Mouse (Mus musculus) hindbrain, embryonic 11.5 days (tissue): Measurements from ENCODE around the gene Bin2. TPM values are rescaled to one million over a fixed set of nuclear protein-coding genes. Genes with fewer than 3 reads are reported as not detected.

Source experiments
- ATAC-seq: fragments of 200-750 bp; cut with Nextera tagmentation; 2 replicates; pipeline ENCODE4 v1.8.0; 2017; ENCODE audit warnings: mild to moderate bottlenecking, moderate TSS enrichment, moderate library complexity; ENCODE audit not compliant: low FRiP score
- DNase-seq: peaks from one replicate; pipeline ENCODE4 v3.0.0-alpha.2; 2015; ENCODE audit warnings: low spot score
- H3K27ac ChIP-seq: fragments of 300-500 bp; sonication (generic); 2 replicates; pipeline ENCODE4 v1.5.1; 2014; ENCODE audit warnings: mild to moderate bottlenecking, low read depth, low read length
- H3K27me3 ChIP-seq: fragments of 300-500 bp; sonication (generic); 2 replicates; pipeline ENCODE4 v1.6.1; 2014; ENCODE audit warnings: mild to moderate bottlenecking, low read length, moderate library complexity, mixed read lengths; ENCODE audit not compliant: control insufficient read depth, insufficient read depth
- H3K36me3 ChIP-seq: fragments of 300-500 bp; sonication (generic); 2 replicates; pipeline ENCODE4 v1.6.1; 2014; ENCODE audit warnings: mild to moderate bottlenecking, low read length, moderate library complexity, mixed read lengths; ENCODE audit not compliant: control insufficient read depth, insufficient read depth
- H3K4me1 ChIP-seq: fragments of 300-500 bp; sonication (generic); replicated peaks from 2 replicates; pipeline ENCODE4 v1.6.1; 2014; ENCODE audit warnings: low read length, mixed read lengths; ENCODE audit not compliant: control insufficient read depth, insufficient read depth
- H3K4me2 ChIP-seq: fragments of 300-500 bp; sonication (generic); replicated peaks from 2 replicates; pipeline ENCODE4 v1.6.1; 2014; ENCODE audit warnings: mild to moderate bottlenecking, low read depth, low read length
- H3K4me3 ChIP-seq: fragments of 300-500 bp; sonication (generic); 2 replicates; pipeline ENCODE4 v1.5.1; 2014; ENCODE audit warnings: low read depth, low read length
- H3K9ac ChIP-seq: fragments of 300-500 bp; sonication (generic); 2 replicates; pipeline ENCODE4 v1.6.1; 2014; ENCODE audit warnings: low read depth, low read length
- H3K9me3 ChIP-seq: fragments of 300-500 bp; sonication (generic); 2 replicates; pipeline ENCODE4 v1.6.1; 2016; ENCODE audit warnings: low read length; ENCODE audit not compliant: control insufficient read depth
- WGBS: fragments of 180-500 bp; shearing (Covaris S2); extraction: QIAGEN DNeasy Blood & Tissue Kit; methylation state at CpG from one replicate; pipeline ENCODE4 v1.1.7; 2014; 5-methylcytosine and 5-hydroxymethylcytosine counted together
- polyA plus RNA-seq: library from polyadenylated mRNA; unstranded; fragments of >200 nt; fragmentation: Nextera tagmentation; extraction: Ambion mirVana; gene quantifications from 2 replicates; pipeline ENCODE4 v1.2.1, GENCODE M21; 2014

Bin2 gene
- polyA plus RNA-seq, 1 experiment from 2014 or later = 5.5 TPM

DNA sequence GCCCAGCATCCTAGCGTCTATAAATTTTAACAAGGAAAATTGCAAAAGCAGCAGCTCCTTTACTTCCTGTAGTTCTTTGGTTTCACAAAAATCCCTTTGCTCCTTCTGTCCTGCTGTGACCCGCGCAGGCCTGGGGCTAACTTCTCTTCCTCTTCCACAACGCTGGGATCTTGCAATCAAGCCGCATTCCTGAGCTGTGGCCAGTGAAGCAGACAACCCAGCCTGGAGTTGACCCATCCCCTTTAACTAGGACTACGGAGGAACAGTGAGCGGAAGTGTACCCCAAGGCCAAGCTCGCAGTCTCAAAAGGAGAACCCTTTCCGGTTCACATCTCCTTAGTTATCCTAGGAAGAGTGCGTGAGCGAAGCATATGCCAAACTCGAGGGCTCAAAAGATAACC, 9.2 kb upstream of the Bin2 start:
- no peaks in the 10 kb centered on the region for H3K36me3 ChIP-seq
- H3K9ac ChIP-seq = no peak overlapping the region
- no peak overlapping the region for H3K4me2 ChIP-seq
- no peak for DNase-seq
- H3K4me3 ChIP-seq = no peak overlapping the region
- no peaks in the 10 kb centered on the region for H3K27me3 ChIP-seq
- no peaks in the 10 kb centered on the region for H3K9me3 ChIP-seq
- H3K27ac ChIP-seq = no peak overlapping the region
- no peaks in the 10 kb centered on the region; the same call in 1 of the 2 replicates for H3K4me1 ChIP-seq
- ATAC-seq = no peak
- WGBS = 85% methylated on average over 12 of the region's 12 CpGs

DNA sequence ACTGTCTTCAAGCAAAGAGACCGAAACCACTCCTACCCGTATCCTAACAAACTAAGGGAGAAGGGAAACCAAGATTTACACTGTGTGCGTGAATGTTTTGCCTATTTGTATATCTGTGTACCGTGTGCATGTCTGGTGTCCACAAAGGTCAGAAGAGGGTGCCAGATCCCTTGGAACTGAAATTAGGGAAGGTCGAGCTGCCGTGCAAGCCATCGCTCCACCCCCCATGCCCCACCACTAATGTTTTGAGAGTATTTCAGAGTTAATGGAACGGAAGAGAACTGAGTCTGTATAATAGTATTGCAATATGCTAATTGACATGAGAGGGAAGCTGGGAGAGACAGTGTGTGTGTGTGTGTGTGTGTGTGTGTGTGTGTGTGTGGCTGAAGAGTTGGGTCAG, 8.3 kb upstream of the Bin2 start:
- Histone ChIP-seq H3K4me3 (no peak overlapping the region), H3K9me3 (no peaks in the 10 kb centered on the region), H3K4me1 (no peaks in the 10 kb centered on the region; the same call in 1 of the 2 replicates), H3K4me2 (no peak overlapping the region), H3K36me3 (no peaks in the 10 kb centered on the region), H3K27ac (no peak overlapping the region), H3K27me3 (no peaks in the 10 kb centered on the region), H3K9ac (no peak overlapping the region)
- ATAC-seq (no peak), DNase-seq (no peak)
- 84% methylated on average over 8 of the region's 8 CpGs for WGBS

DNA sequence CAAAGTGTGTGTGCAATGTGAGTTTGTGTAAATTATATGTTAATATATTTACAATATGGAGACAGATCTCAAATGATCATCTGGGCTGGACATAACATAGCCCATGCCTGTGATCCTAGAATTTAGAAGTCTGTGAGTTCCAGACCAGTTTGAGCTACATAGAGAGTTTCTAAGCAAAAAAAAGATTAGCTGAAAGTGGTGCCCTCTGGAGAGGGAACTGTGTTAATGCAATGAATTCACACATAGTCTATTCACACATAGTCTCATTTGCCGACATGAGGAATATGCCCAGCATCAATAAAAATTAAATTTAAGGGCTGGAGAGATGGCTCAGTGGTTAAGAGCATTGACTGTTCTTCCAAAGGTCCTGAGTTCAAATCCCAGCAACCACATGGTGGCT, 7.2 kb upstream of the Bin2 start:
- Histone ChIP-seq H3K4me3 (no peak overlapping the region), H3K9ac (no peak overlapping the region), H3K27ac (no peak overlapping the region), H3K4me1 (no peaks in the 10 kb centered on the region; the same call in 1 of the 2 replicates), H3K4me2 (no peak overlapping the region), H3K27me3 (no peaks in the 10 kb centered on the region), H3K36me3 (no peaks in the 10 kb centered on the region), H3K9me3 (no peaks in the 10 kb centered on the region)
- no peak for ATAC-seq
- WGBS = 82% methylated on average over 1 of the region's 1 CpGs
- DNase-seq = no peak

DNA sequence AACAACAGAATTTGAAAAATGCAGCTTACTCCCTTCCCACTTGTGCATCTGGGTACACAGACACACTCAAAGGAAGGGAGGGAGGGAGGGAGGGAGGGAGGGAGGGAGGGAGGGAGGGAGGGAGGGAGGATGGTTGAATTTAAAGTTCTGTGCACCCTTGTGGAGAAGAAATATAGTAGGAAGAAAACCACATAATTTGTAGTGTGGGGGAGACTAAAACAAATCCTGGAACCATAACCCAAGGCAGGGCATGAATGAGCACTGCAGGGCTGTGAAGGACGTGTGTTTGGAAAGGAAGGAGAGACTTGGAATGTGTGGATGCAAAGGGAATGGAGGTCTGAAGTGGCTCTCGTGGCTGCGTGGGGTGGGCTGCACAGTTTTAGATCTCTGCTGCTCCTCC, 6.1 kb upstream of the Bin2 start:
- WGBS = 60% methylated on average over 3 of the region's 3 CpGs
- no peak overlapping the region for H3K9ac ChIP-seq
- ATAC-seq (no peak), DNase-seq (no peak)
- no peak overlapping the region for H3K4me3 ChIP-seq
- H3K4me1 ChIP-seq = no peaks in the 10 kb centered on the region; the same call in 1 of the 2 replicates
- H3K9me3 ChIP-seq = no peaks in the 10 kb centered on the region
- H3K27ac ChIP-seq = no peak overlapping the region
- H3K4me2 ChIP-seq = no peak overlapping the region
- H3K27me3 ChIP-seq = no peaks in the 10 kb centered on the region
- no peaks in the 10 kb centered on the region for H3K36me3 ChIP-seq

- no peak overlapping the region for H3K4me2 ChIP-seq
- WGBS = 87% methylated on average over 10 of the region's 10 CpGs
- no peak overlapping the region for H3K9ac ChIP-seq
- no peak overlapping the region for H3K27ac ChIP-seq
- ATAC-seq = no peak
- H3K9me3 ChIP-seq = no peaks in the 10 kb centered on the region
- H3K36me3 ChIP-seq = no peaks in the 10 kb centered on the region
- no peak for DNase-seq
- H3K27me3 ChIP-seq = no peaks in the 10 kb centered on the region
- H3K4me1 ChIP-seq = no peaks in the 10 kb centered on the region; the same call in 1 of the 2 replicates
- H3K4me3 ChIP-seq = no peak overlapping the region
These were observed 5.2 kb upstream of the Bin2 start for GRCm38 (mm10) chr15:100674566-100674965.

DNA sequence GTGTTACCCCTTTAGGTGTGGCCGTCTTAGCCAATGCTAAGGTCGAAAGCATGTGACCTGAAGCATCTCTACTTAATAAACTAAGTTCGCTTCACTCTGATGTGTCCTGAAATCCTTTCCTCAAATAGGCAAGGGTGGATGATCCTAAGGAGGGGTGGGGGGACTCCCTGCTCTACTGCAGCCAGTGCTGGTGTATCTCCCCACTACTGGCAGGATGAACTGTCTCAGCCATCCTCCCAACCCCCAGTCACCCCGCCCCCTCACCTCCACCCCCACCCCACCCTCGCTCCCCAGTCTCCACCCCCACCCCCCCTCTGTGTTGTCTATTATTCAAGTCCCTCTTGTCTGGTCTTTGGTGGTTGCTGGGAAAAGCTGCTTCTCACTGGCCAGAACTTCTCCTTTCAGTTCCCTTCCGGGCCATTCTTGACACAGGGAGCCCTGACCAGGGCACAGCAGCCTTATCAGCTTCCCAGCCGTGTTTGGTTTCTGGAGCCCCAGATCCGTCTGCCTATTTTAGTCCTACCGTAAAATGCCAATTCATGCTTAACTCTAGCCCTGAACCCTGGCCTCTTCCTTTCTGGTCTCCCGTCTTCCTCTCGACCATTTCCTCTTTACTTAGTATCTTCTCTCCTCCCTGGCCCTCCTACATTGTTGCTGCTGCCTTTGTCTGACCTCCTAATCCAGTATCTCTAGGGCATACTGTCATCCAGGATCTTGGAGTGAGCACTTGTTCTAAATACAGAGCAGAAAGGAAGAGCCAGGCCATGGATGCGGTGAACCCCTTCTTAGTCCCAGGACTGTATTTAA, 4.4 kb upstream of the Bin2 start:
- Histone ChIP-seq H3K27me3 (no peaks in the 10 kb centered on the region), H3K4me2 (no peak overlapping the region), H3K27ac (no peak overlapping the region), H3K4me1 (no peaks in the 10 kb centered on the region; the same call in 1 of the 2 replicates), H3K36me3 (no peaks in the 10 kb centered on the region), H3K9ac (no peak overlapping the region), H3K4me3 (no peak overlapping the region), H3K9me3 (no peaks in the 10 kb centered on the region)
- ATAC-seq (no peak), DNase-seq (no peak)
- 36% methylated on average over 12 of the region's 12 CpGs for WGBS

GRCm38 (mm10) chr15:100670833-100671232, 1.5 kb upstream of the Bin2 start:
- 76% methylated on average over 5 of the region's 5 CpGs for WGBS
- H3K4me2 ChIP-seq = no peak overlapping the region
- H3K4me3 ChIP-seq = no peak overlapping the region
- no peaks in the 10 kb centered on the region for H3K9me3 ChIP-seq
- no peak for ATAC-seq
- H3K4me1 ChIP-seq = no peaks in the 10 kb centered on the region; the same call in 1 of the 2 replicates
- no peak overlapping the region for H3K27ac ChIP-seq
- no peak overlapping the region for H3K9ac ChIP-seq
- H3K27me3 ChIP-seq = no peaks in the 10 kb centered on the region
- no peak for DNase-seq
- H3K36me3 ChIP-seq = no peaks in the 10 kb centered on the region

GRCm38 (mm10) chr15:100670004-100670403, 651 bp upstream of the Bin2 start:
- Histone ChIP-seq H3K9ac (no peak overlapping the region), H3K4me3 (no peak overlapping the region), H3K4me2 (no peak overlapping the region), H3K9me3 (no peaks in the 10 kb centered on the region), H3K27me3 (no peaks in the 10 kb centered on the region), H3K4me1 (no peaks in the 10 kb centered on the region; the same call in 1 of the 2 replicates), H3K36me3 (no peaks in the 10 kb centered on the region), H3K27ac (no peak overlapping the region)
- WGBS = 76% methylated on average over 8 of the region's 8 CpGs
- no peak for ATAC-seq
- DNase-seq = no peak

DNA sequence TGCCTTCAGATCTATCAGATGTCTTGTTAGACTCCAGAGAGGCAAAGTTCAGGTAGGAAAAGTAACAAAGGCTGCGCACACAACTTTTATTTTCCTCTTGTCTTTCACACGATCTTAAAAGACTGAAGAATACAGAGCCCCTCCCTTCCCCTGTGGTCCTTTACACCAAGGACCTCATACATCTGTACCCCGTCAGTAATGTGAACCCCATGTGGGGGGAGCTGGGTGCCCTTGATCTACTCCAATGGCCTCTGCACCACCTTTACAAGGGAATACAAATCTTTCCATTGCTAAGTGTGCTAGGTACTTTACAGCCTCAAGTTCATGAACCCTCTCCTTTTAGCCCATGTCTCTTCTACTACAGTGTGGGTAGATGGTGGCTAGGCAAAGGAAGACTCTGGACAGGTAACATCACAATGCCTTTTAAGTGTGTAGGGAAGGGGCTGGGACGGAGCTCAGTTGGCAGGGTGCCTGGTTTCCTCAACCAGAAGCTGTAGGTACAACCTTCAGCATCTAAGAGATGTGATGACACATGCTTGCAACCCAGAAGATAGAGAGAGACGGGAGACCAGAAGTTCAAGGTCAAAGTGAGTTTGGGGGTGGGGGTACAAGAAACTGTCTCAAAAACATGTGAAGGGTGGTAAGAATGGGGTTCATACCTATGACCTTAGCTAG, 1.3 kb downstream of the Bin2 start:
- ATAC-seq (no peak), DNase-seq (no peak)
- WGBS = 88% methylated on average over 5 of the region's 5 CpGs
- H3K4me2 ChIP-seq = no peak overlapping the region
- no peak overlapping the region for H3K4me3 ChIP-seq
- H3K4me1 ChIP-seq = no peaks in the 10 kb centered on the region
- H3K9me3 ChIP-seq = no peaks in the 10 kb centered on the region
- no peak overlapping the region for H3K27ac ChIP-seq
- no peaks in the 10 kb centered on the region for H3K27me3 ChIP-seq
- no peak overlapping the region for H3K9ac ChIP-seq
- H3K36me3 ChIP-seq = no peaks in the 10 kb centered on the region
